Mouse (Mus musculus) C3H10T1/2 (cell line): Measurements from ENCODE around the gene Fam162b. TPM values are rescaled to one million over a fixed set of nuclear protein-coding genes. Genes with fewer than 3 reads are reported as not detected.

Source experiments
- polyA plus RNA-seq, 2 experiments: library from polyadenylated mRNA; unstranded; fragments of >200 nt; fragmentation: generic; extraction: Trizol; gene quantifications; one replicate each; pipeline ENCODE4 v1.2.1; 2012; ENCODE audit warnings: missing spikeins in 2 of 2

The Fam162b gene
- not detected for polyA plus RNA-seq

DNA sequence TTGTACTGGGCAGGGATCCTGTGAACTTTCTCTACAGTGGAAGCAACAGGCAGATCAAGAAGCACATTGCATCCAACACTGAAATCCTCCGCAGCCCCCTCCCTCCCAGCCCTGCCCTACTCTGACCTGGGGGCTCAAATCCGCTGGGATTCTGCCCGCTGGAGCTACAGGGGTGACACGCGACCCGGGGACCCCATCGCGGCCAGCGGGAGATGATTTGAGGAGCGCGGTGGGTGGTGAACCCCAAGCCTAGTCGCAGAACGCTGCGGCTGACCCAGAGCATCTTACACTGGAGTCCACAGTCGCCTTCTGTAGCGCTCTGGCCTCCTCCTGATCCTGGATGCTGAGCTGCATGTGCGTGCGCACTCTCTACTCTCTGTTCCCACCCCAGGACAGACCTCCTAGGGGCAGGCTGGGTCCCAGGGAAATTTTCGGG, at the start of gene Fam162b:
Fam162b (minus strand) TSS at position 379 of the 436 bp plus-strand sequence.

DNA sequence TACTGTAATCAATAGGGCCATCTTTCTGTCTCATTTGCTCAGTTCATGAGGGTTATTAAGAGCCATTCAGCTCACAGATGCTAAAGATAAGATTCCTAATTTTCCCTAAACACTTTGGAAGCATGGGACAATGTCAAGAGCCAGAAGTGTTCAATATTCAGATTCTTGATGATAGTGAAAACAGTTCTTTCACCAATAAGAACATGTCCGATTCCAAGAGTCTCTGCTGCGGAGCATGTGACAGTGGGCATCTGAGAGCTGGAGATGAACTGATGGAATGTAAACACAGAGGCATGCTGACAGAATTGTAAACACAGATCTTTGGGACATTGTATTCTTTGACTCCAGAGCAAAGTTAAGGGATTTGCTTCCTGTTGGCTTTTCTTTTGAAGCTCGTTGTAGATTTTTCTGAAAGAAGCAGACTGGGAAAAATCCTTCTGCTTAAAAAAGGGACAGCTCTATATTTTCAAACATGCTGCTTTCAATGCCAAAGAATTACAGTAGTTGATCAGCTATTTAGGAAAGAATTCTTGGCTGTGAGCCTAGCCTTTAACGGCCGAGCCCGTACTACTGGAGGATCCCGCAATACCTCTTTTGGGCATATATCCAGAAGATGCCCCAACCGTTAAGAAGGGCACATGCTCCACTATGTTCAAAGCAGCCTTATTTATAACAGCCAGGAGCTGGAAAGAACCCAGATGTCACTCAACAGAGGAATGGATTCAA, 41.3 kb upstream of the Fam162b start, which contains the start of gene Gprc6a:
Gprc6a (minus strand) TSS at position 51 of the 726 bp plus-strand sequence.

Other genes with a start within 250 kb of the Fam162b start
- not detected for gene Gm49339, start 109.9 kb downstream of the Fam162b start, polyA plus RNA-seq
- not detected for gene Lilr4b, start 109.9 kb downstream of the Fam162b start, polyA plus RNA-seq
- not detected for gene Lilrb4a, start 99.6 kb downstream of the Fam162b start, polyA plus RNA-seq
- gene Gprc6a, start 40.9 kb upstream of the Fam162b start, polyA plus RNA-seq, result not detected
- not detected for gene Rfx6, start 87.2 kb upstream of the Fam162b start, polyA plus RNA-seq